Mouse (Mus musculus): Measurements from ENCODE around the gene Prmt9. TPM values are rescaled to one million over a fixed set of nuclear protein-coding genes. Genes with fewer than 3 reads are reported as not detected.

Prmt9 gene
- total RNA-seq, 4 experiments from 2014 or later = 19.0 to 22.5 (median 20.2) TPM

DNA sequence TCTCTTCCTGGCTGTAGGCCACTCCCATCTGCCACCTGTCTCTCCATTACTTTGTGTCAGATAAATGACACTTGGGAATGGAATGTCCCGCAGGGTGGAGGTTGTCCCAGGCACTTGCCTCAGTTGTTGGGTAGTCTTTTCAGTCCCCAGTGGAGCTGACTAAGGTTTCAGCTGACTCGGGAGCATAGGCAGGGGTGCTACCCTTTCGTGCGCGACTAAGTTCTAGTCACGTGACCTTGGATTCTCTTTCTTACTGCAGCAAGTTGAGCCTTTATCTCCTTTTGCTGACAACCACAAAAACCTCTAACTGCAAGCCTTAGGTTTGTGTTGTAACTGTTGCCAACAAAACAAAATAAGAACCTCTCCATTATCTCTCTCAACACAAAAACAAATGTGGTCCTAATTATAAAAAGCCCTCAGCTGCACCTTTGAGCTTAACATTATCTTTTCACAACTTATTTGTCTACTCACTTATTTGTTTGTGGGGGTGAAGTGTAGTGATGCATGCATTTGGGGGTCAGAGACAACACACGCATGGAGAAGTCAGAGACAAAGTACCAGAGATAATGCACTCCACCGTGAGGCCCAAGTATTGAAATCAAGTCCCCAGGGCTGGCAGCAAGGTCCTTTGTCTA lies 14.7 kb upstream of the Prmt9 start:
- no peak for DNase-seq (ENCODE audit: low spot score in 2 of 2)

DNA sequence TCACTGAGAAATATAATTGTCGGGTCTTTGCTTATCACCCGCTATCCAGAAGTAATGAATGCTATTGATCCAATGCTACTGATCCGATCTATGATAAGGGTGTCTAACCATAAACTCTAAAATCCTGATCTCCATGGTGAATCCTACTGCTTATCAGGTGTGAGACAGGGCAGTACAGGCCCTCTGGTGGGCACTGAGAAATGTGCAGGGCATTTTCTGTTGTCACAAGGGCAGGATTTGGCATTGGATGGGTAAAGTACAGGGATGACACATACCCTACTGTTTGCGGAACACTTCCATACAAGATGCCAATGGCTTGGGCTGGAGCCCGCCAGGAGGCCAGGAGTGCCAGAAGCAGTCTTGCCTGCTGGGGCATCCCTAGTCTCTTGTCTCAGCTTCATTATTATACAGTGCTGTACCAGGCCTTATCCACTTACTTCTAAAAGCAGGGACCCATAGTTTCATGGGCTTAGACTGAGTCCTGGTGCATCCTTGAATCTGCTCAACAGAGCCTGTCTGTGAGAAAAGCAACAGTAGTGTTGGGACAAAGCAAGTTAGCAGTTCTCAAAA lies 14.1 kb upstream of the Prmt9 start:
- DNase-seq (ENCODE audit: low spot score in 2 of 2) = no peak

DNA sequence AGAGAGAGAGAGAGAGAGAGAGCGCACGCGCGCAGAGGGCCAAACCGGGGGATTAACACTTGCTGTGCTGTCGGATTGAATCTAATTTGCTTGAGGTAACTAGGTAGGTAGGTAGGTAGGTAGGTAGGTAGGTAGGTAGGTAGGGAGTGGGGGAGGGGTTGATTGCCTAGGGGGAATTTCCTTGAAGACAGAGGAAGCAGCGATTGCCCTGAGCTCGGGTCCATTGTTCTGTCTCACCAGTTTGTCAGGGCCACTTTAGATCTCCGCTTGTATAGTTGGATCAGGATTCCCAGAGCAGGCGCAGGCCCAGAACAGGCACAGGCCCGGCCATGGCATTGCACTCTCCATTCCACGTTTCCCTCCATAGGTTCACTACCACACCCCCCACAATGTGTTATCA lies 12.4 kb upstream of the Prmt9 start:
- DNase-seq (ENCODE audit: low spot score in 2 of 2) = no peak

DNA sequence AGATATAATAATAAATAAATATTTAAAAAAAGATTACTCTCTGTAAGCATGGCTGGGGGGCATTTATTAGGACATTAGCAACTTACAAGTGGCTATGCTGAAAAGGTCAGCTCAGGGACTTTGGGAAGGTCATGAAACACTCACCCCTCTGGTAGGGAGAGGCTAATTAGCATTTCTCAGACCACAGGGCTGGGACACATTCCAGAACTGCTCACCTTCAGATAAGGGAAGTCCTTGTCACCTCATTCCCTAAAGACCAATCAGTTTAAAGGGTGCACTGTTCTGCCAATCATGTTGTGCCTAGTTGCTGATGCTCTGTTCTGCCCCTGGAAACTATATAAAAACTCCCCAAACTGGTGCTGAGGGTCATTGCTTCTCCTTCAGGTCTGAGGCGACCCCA lies 10.9 kb upstream of the Prmt9 start:
- DNase-seq (ENCODE audit: low spot score in 2 of 2) = no peak

DNA sequence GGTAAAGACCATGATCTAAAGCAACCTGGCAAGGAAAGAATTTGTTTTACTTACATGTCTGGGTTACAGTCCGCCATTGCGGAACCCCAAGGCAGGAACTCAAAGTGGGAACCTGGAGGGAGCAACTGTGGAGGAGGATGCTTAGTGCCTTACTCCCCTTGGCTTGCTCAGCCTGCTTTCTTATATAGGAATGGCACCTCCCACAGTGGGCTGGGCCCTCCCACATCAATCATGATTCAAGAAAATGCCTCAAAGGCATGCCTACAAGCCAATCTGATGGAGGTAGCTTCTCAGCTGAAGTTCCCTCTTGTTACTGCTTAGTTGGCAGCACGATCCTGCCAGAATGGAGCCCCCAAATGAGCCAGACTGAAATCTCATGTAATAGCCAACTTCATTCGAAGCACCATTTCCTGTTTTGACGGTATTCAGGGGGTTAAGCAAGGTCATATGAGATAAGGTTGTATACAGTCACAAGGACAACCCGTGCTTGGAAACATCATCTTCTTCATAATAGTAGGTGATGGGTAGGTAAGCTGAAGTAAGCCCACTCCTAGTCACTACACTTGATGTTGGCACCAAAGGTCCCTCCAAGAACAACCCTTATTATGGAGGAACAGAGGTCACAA lies 5.9 kb upstream of the Prmt9 start:
- no peak for DNase-seq (ENCODE audit: low spot score in 2 of 2)

DNA sequence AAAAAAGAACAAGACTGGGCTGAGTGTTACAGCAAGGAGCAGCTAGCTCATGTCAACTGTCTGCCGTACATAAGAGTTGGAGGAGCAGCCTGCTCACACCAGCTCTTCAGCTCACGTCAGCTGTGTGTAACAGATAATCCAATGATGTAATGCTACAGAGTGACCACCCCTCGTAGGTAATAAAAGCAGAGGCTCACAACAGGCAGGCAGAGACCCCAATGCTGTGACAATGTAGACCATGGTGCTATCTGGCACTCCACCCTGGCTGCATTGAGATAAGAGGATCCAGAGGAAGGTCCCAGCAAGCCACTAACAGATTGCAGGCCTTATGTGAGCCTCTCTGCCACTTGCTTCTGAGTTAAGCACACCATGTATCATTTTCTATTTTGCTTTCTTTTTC lies 4.8 kb upstream of the Prmt9 start:
- no peak for DNase-seq (ENCODE audit: low spot score in 2 of 2)

DNA sequence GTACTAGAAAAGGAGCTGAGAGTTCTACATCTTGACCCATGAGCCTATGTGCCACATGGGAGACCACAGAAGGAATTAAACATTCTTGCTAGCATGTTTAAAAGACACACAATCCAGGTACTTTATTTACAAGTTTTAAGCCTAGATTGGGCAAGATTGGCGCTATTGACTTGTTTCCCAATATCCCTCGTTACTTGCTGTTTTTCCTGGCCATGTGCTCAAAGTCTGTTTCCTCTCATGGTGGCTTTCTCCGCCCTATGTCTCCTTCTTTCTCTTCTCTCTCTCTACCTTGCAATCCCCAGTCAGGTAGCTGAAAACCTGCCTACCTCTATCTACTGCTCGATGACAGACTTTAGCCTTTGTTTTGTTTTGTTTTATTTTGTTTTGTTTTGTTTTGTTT lies 3.6 kb upstream of the Prmt9 start:
- DNase-seq (ENCODE audit: low spot score in 2 of 2) = no peak

DNA sequence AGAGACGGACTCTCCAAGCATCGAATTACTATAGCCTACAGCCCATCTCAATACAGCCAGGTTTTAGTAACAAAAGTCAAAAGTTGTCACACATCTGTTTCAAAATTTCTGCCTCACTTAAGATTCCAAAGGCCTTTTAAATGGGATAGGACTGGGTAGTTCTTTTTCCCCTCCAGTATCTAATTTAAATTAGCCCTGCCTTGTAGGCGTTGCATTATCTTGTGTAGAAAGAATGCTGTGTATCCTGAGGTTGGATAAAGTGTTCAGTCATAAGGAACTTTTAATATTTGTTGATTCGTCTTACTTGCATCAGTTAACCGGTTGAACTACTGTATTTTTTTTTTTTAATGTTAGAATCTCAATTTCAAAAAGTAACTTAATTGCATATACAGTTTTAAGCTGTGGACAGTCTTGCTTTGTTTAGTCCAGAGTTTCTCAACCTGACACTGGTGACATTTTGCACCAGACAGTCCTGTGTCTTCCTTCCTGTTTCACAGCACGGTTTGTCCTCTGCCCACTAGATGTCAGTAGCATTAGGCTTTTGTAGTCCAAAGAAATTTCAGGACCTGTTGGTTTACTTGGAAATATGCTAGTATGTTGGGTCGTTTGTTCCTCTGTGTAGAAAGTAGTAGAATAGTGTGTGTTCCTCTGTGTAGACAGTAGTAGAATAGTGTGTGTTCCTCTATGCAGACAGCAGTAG lies 834 bp downstream of the Prmt9 start:
- no peak for DNase-seq (ENCODE audit: low spot score in 2 of 2)

DNA sequence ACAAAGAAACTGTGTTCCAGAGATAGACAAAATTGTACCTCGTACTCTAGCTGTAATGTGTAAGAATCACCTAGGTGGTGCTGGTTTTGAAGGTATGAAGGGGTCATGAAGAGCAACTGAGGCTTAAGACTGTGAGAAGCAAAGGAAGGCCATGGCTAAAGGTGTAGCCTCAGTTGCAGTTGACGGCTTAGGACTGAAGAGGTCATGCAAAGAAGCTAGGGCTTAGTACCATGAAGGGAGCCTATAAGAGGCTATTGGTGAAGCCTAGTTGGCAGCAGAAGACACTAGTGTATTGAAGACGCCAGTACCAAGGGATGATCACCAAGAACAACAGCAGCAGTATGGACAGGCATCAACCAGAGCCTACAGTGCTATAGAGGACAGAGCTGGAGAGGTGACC lies 3.3 kb downstream of the Prmt9 start:
- DNase-seq (ENCODE audit: low spot score in 2 of 2) = no peak

DNA sequence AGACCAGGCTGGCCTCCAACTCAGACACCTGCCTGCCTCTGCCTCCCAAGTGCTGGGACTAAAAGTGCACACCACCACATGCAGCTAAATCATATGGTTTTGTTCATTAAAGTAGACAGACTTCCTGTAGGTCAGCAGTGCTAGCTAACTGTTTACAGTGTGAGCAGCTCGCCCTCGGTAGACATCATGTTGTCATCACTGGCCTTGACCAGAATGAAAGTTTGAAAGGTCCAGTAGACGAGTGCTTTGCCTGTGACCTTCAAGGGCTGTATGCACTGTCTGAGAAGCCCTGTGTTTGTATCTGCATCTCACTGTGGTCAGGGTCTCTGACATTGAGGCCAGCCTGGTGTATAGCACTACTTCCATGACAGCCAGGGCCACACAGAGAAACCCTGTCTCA lies 12.2 kb downstream of the Prmt9 start:
- no peak for DNase-seq (ENCODE audit: low spot score in 2 of 2)

DNA sequence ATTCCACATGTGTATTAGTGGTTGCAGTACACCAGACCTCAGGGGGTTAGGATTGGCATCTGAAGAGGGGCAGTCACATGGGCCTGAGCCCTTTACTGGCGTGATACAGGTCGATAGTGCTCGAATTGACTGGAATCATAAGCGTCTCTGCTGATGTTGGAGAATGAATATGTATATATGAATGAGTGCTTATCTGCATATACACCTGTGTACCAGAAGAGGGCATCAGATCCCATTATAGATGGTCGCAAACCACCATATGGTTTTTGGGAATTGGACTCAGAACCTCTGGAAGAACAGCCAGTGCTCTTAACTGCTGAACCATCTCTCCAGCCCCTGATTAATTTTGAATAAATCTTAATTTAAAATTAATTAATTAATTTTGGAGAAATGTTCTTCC lies 25.0 kb downstream of the Prmt9 start:
- no peak for DNase-seq (ENCODE audit: low spot score in 2 of 2)

DNA sequence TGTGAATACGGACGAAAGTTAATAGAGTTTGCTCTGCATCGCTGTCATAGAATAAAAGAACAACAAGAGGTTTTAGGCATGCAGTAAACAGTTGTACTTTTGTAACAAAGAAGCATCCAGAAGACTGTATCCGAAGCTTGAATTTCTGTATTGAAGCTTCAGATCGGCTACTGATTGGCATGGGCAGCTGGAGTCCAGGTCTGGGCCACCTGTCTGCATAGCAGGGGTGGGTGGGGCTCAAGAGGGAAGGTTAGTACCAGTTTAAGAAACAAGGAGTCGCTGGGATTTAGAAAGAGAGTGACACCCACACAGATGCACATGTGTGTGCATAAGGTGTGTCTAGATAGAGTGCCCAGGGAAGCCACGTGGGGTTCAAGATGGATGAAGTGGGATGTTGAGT lies 28.5 kb downstream of the Prmt9 start:
- no peak for DNase-seq (ENCODE audit: low spot score in 2 of 2)

DNA sequence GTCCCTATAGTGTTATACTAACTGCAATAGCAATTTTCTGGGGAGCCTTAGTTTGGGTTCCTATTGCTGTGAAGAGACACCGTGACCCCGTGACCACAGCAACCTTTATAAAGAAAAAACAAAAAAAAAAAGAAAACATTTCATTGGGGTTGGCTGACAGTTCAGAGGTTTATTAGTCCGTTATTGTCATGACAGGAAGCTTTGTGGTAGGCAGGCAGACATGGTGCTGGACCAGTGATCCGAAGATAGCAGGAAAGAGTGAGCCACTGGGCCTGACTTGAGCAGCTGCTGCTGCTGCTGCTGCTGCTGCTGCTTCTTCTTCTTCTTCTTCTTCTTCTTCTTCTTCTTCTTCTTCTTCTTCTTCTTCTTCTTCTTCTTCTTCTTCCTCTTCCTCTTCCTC lies 35.0 kb downstream of the Prmt9 start:
- DNase-seq (ENCODE audit: low spot score in 2 of 2) = no peak

DNA sequence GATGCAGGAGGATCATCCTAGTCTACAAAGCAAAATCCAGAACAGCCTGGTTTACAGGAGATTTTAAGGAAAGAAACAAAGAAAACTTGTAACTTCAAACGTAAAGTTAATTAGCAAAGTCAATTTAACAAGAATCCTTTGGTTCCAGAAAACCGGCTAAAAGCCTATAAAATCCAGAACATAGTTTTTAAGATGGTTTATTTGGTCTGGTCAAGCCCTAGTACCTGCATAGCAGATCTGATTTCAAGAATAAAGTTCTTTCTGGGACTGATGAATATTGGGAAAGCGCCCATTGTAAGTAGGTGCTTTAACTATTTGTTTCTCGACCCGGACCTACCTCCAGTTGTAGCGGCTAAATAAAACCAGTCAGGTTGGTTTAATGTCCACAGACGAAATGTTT lies 60.4 kb downstream of the Prmt9 start:
- DNase-seq (ENCODE audit: low spot score in 2 of 2) = no peak

DNA sequence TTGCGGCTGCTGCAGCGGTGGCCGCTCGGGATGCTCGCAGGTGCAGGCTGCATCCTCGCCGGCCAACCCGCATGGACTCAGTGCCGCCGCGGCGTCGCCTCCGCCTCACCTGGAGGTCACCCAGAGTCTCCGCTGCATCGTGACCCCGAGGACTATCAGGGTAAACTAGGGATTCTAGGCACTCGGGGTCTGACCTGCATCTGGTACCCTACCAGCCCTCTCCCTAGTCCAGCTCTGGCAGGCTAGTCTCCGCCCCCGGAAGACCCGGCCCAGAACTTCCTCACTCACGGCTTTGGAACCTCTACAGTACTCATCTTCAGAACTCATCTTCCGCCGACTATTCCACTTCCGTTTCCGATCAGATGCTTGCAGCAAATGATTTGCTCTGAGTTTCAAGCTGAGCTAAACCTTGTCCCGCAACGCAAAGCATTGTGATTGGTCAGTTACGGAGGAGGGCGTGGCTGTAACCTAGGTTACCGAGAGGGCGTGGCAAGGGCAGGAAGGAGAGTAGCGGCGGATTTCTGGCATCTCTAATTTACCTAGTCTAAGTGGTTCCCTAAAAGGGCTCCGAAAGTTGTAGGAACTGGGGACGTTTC lies 61.3 kb downstream of the Prmt9 start, which contains the start of gene Tmem184c:
Tmem184c (minus strand) TSS at position 325 of the 596 bp plus-strand sequence.
- DNase-seq (ENCODE audit: low spot score in 2 of 2) = peak; percentile 97 to 99

DNA sequence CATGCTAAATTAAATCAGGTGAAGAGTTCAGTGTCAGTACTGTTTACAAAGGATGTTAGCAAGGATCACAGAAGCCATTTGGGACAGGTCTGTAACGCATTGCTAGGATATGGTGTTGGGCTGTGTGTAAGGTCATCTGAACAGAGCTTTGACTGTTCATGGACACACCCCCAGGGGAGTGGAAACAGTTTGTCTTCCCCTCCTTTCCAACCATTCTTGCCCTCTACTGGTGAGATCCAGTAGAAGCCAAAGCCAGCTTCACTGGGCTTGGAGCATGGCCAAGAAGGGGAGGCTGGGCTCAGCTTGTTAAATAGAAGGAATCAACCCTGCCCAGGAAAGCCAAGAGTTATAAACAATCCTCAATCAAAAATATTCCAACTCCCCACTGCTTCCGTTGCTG lies 68.7 kb downstream of the Prmt9 start:
- no peak for DNase-seq (ENCODE audit: low spot score in 2 of 2)

DNA sequence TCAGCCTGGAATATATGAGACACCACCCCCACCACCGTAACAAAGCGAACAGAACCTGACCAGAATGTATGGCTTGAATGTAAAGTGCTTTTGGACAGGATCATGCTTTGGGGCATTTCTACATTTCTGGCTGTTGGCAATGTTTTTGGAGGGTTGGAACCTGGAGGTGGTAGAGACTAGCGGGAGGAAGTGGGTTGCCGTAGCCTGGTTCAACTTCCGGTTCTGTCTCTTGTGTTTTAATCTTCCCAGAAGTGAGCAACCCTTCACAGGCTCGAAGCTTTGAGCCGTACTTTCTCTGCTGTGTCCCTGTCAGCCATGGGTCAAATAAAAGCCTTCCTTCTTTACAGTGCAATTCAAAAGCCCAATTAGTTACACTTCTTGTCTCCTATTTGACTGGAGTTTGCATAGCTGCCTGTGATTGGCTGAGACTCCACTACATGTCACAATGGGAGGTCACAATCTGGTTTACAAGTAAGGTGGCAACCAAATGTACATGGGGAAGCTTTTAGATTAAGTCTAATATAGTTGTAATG lies 74.5 kb downstream of the Prmt9 start:
- DNase-seq (ENCODE audit: low spot score in 2 of 2) = no peak

DNA sequence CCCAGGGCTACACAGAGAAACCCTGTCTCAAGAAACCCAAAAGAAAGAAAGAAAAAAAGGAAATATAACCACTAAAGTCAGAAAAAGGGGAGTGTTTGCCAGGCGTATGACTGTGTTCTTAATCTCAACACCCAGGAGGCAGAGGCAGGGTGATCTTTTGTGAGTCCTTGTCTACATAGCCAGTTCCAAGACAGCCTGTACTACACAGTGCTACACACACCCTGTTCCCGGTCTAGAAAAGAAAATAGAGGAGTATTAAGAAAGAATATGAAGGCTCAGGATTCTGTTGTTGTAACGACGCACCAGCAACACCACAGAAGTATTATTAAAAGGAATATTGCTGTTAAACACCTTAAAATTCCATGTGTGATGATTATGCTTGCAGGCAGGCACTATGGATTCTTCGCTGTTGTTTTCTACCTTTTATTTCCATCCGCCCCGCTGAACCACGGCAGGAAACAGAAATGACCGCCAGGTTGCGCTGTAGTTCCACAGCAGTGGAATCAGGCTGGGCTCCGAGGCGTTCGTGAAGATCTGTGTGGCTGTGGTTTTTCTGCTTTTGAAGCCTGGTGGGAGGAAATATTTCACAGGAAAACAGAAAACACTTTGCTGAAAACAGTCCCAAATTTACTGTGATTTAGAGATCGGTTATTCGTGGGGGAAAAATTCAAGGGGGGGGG lies 80.8 kb downstream of the Prmt9 start:
- peak; percentile 35 to 73 for DNase-seq (ENCODE audit: low spot score in 2 of 2)

DNA sequence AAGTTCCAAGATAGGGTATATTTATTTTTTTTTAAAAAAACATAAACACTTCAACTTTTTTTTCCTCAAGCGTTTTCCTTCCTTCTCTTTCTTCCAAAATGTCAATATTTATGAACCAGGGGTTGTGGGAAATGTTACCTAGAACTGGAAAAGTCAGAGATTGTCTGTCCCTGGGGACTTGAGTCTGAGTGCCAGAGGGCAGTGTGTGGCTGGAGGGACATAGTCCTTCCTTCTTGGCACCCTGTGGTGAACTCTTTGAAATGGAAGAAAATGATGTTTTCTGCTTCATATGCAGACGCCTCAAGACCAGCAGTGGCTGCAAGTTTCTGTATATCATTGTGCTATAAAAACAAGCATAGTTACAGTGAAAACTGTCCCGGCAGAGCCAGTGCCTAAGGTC lies 81.5 kb downstream of the Prmt9 start:
- no peak for DNase-seq (ENCODE audit: low spot score in 2 of 2)
